Mouse (Mus musculus) CH12.LX (cell line): ENCODE data around the gene Fbxo3. TPM values are rescaled to one million over a fixed set of nuclear protein-coding genes. Genes with fewer than 3 reads are reported as not detected.
A peak's percentile ranks its signal among the peaks of the same experiment; 100 is the strongest.

Experiments
- DNase-seq: peaks from one replicate; pipeline ENCODE4 v3.0.0-alpha.2; 2013; ENCODE audit errors: extremely low read depth
- H3K27ac ChIP-seq: 2 replicates; pipeline ENCODE4 v1.5.1; 2012; ENCODE audit warnings: low read depth, mild to moderate bottlenecking, control low read depth, moderate library complexity; ENCODE audit not compliant: insufficient read depth
- H3K27me3 ChIP-seq: replicated peaks from 2 replicates; pipeline ENCODE3; 2012; ENCODE audit warnings: inconsistent platforms
- H3K36me3 ChIP-seq, 2 experiments: replicated peaks in 1 of 2; 2 replicates each; pipeline versions ENCODE3 to v1.6.1; 2012; ENCODE audit warnings: inconsistent platforms in 1 of 2, low read length in 1 of 2, mild to moderate bottlenecking in 1 of 2, mixed read lengths in 1 of 2, moderate library complexity in 1 of 2; ENCODE audit not compliant: control insufficient read depth in 1 of 2, insufficient read depth in 1 of 2
- H3K4me1 ChIP-seq, 2 experiments: 2 replicates each; pipeline ENCODE4 v1.6.1; 2012; ENCODE audit warnings: inconsistent platforms in 1 of 2, moderate library complexity in 1 of 2; ENCODE audit not compliant: insufficient read depth in 2 of 2, control insufficient read depth in 1 of 2
- H3K4me2 ChIP-seq: 2 replicates; pipeline ENCODE4 v1.6.1; 2012; ENCODE audit warnings: low read depth, mild to moderate bottlenecking, control low read depth; ENCODE audit not compliant: poor library complexity, insufficient read depth, severe bottlenecking
- H3K4me3 ChIP-seq, 3 experiments: fragments of 150-350 bp in 1 of 3; sonication (generic) in 1 of 3; replicated peaks in 1 of 3; 2 replicates each; pipeline versions ENCODE3 to v1.5.1; 2011 to 2012; ENCODE audit warnings: low read depth in 2 of 3, low read length in 2 of 3, mild to moderate bottlenecking in 2 of 3, moderate library complexity in 2 of 3, control low read depth in 1 of 3, improper control_type of control experiment in 1 of 3, inconsistent platforms in 1 of 3, mixed read lengths in 1 of 3; ENCODE audit not compliant: poor library complexity in 1 of 3
- H3K79me2 ChIP-seq: replicated peaks from 2 replicates; pipeline ENCODE4 v1.6.1; 2012; ENCODE audit warnings: mild to moderate bottlenecking, moderate library complexity; ENCODE audit not compliant: control insufficient read depth, poor library complexity, insufficient read depth, severe bottlenecking; ENCODE audit errors: extremely low read depth
- H3K9ac ChIP-seq: 2 replicates; pipeline ENCODE4 v1.6.1; 2012; ENCODE audit warnings: low read depth, mild to moderate bottlenecking, control low read depth, moderate library complexity; ENCODE audit not compliant: insufficient read depth
- H3K9me3 ChIP-seq: replicated peaks from 2 replicates; pipeline ENCODE3; 2012; ENCODE audit warnings: low read length, inconsistent platforms, mixed read lengths
- BHLHE40 ChIP-seq: IDR thresholded peaks from 2 replicates; pipeline ENCODE4 v1.6.1; 2011; ENCODE audit warnings: mild to moderate bottlenecking, low read depth, low read length, improper control_type of control experiment
- E2F4 ChIP-seq: IDR thresholded peaks from 2 replicates; pipeline ENCODE4 v1.6.1; 2011; ENCODE audit warnings: low read depth, low read length, improper control_type of control experiment; ENCODE audit not compliant: insufficient replicate concordance
- ELF1 ChIP-seq: IDR thresholded peaks from 2 replicates; pipeline ENCODE4 v1.6.1; 2014; ENCODE audit warnings: low read depth, mild to moderate bottlenecking, inconsistent platforms, low read length, improper control_type of control experiment
- EP300 ChIP-seq: IDR thresholded peaks from 2 replicates; pipeline ENCODE4 v1.6.1; 2011; ENCODE audit warnings: low read length, improper control_type of control experiment
- ETS1 ChIP-seq: conservative IDR thresholded peaks from 2 replicates; pipeline ENCODE4 v1.6.1; 2012; ENCODE audit warnings: low read depth, mild to moderate bottlenecking, inconsistent platforms, low read length, improper control_type of control experiment, moderate library complexity
- IRF4 ChIP-seq: IDR thresholded peaks from 2 replicates; pipeline ENCODE4 v1.6.1; 2014; ENCODE audit warnings: low read depth, mild to moderate bottlenecking, inconsistent platforms, low read length, improper control_type of control experiment
- JUN ChIP-seq: IDR thresholded peaks from 2 replicates; pipeline ENCODE4 v1.6.1; 2011; ENCODE audit warnings: low read depth, mild to moderate bottlenecking, low read length, improper control_type of control experiment, moderate library complexity; ENCODE audit not compliant: insufficient read depth
- JUND ChIP-seq: conservative IDR thresholded peaks from 2 replicates; pipeline ENCODE4 v1.6.1; 2011; ENCODE audit warnings: low read depth, low read length, improper control_type of control experiment
- MAFK ChIP-seq: IDR thresholded peaks from 2 replicates; pipeline ENCODE4 v1.6.1; 2011; ENCODE audit warnings: low read length, improper control_type of control experiment; ENCODE audit not compliant: insufficient replicate concordance
- MAX ChIP-seq: IDR thresholded peaks from 2 replicates; pipeline ENCODE4 v1.6.1; 2011; ENCODE audit warnings: low read length, improper control_type of control experiment
- MAZ ChIP-seq: IDR thresholded peaks from 2 replicates; pipeline ENCODE4 v1.6.1; 2012; ENCODE audit warnings: low read depth, mild to moderate bottlenecking, inconsistent platforms, low read length, improper control_type of control experiment, moderate library complexity
- MEF2A ChIP-seq: IDR thresholded peaks from 2 replicates; pipeline ENCODE4 v1.6.1; 2014; ENCODE audit warnings: low read depth, mild to moderate bottlenecking, inconsistent platforms, low read length, improper control_type of control experiment, borderline replicate concordance
- MXI1 ChIP-seq: IDR thresholded peaks from 2 replicates; pipeline ENCODE4 v1.6.1; 2011; ENCODE audit warnings: mild to moderate bottlenecking, low read depth, low read length, improper control_type of control experiment
- MYC ChIP-seq: IDR thresholded peaks from 2 replicates; pipeline ENCODE4 v1.6.1; 2011; ENCODE audit warnings: low read depth, mild to moderate bottlenecking, improper control_type of control experiment, low read length
- NRF1 ChIP-seq: IDR thresholded peaks from 2 replicates; pipeline ENCODE4 v1.6.1; 2014; ENCODE audit warnings: low read depth, mild to moderate bottlenecking, inconsistent platforms, low read length, improper control_type of control experiment, moderate library complexity
- POLR2A ChIP-seq: IDR thresholded peaks from 2 replicates; pipeline ENCODE4 v1.6.1; 2011; ENCODE audit warnings: low read depth, mild to moderate bottlenecking, improper control_type of control experiment, low read length
- POLR2AphosphoS2 ChIP-seq: IDR thresholded peaks from 2 replicates; pipeline ENCODE4 v1.6.1; 2011; ENCODE audit warnings: low read depth, low read length, improper control_type of control experiment
- RAD21 ChIP-seq: IDR thresholded peaks from 2 replicates; pipeline ENCODE4 v1.6.1; 2011; ENCODE audit warnings: low read depth, mild to moderate bottlenecking, low read length, improper control_type of control experiment, moderate library complexity
- SIN3A ChIP-seq: IDR thresholded peaks from 2 replicates; pipeline ENCODE4 v1.6.1; 2012; ENCODE audit warnings: low read length, improper control_type of control experiment, inconsistent platforms
- USF1 ChIP-seq: IDR thresholded peaks from 2 replicates; pipeline ENCODE4 v1.6.1; 2014; ENCODE audit warnings: low read depth, mild to moderate bottlenecking, inconsistent platforms, low read length, improper control_type of control experiment
- USF2 ChIP-seq: conservative IDR thresholded peaks from 2 replicates; pipeline ENCODE4 v1.6.1; 2011; ENCODE audit warnings: low read depth, low read length, improper control_type of control experiment
- ZNF384 ChIP-seq: IDR thresholded peaks from 2 replicates; pipeline ENCODE4 v1.6.1; 2012; ENCODE audit warnings: low read depth, low read length, improper control_type of control experiment, inconsistent platforms
- dilution Hi-C: fragments of 300-500 bp; cut with MboI; formaldehyde crosslinking; loops from 2 replicates; pipeline ENCODE4 v1.14.3; 2020; ENCODE audit warnings: low sequenced_read_pairs; ENCODE audit not compliant: extremely low pct_unique_long_range_greater_than_20kb, extremely low pct_ligation_motif_present
- in situ Hi-C: fragments of 300-500 bp; cut with MboI; formaldehyde crosslinking; loops from 3 replicates; pipeline ENCODE4 v1.14.3; 2019; ENCODE audit warnings: low sequenced_read_pairs, low pct_ligation_motif_present, low pct_unique_long_range_greater_than_20kb, mixed read lengths
- polyA plus RNA-seq: library from polyadenylated mRNA; unstranded; fragments of >175 nt; gene quantifications from 2 replicates; pipeline ENCODE4 v1.2.1, GENCODE M21; 2012; ENCODE audit warnings: low read depth; ENCODE audit not compliant: insufficient read length
- total RNA-seq, 2 experiments: library from RNA; depleted of rRNA; stranded (reverse); fragments of 300-350 nt in 1 of 2; fragments of >200 nt in 1 of 2; gene quantifications; 2 replicates each; pipeline ENCODE4 v1.2.3; 2012 to 2014

Fbxo3 gene
- total and polyA plus RNA-seq, 3 experiments, result 29.7 to 63.7 (median 38.4) TPM

GRCm38 (mm10) chr2:104029074-104029473 lies 1.6 kb downstream of the Fbxo3 start:
- dilution Hi-C loops (no loop called here), in situ Hi-C loops (loop anchor here (25.0 kb wide), 1 partner anchor 558 kb away; the partner anchor contains the start of gene Cstf3)
- Histone ChIP-seq H3K27me3 (peaks cover 3% of the 10 kb centered on the region), H3K4me3 (peak overlapping the region in 2 of 3 experiments; percentile 95 to 99)
- DNase-seq, result no peak
- TF ChIP-seq JUND (no peak), JUN (no peak), MAZ (no peak), USF1 (no peak), MAX (no peak), POLR2AphosphoS2 (no peak), POLR2A (no peak), E2F4 (no peak), ETS1 (no peak), NRF1 (no peak), USF2 (no peak), BHLHE40 (no peak), SIN3A (no peak), RAD21 (no peak)
- TF ChIP-seq, all 38 proteins: peak for 0
- Histone ChIP-seq H3K9ac (peak overlapping the region; percentile 82), H3K27ac (no peak overlapping the region), H3K36me3 (peaks cover 5 to 28% of the 10 kb centered on the region in 2 experiments), H3K9me3 (peaks cover under 1% of the 10 kb centered on the region), H3K79me2 (peaks cover 14% of the 10 kb centered on the region), H3K4me1 (peaks cover 3 to 27% of the 10 kb centered on the region in 2 experiments; a peak in 2 of 4 replicates), H3K4me2 (peak overlapping the region; percentile 96)

DNA sequence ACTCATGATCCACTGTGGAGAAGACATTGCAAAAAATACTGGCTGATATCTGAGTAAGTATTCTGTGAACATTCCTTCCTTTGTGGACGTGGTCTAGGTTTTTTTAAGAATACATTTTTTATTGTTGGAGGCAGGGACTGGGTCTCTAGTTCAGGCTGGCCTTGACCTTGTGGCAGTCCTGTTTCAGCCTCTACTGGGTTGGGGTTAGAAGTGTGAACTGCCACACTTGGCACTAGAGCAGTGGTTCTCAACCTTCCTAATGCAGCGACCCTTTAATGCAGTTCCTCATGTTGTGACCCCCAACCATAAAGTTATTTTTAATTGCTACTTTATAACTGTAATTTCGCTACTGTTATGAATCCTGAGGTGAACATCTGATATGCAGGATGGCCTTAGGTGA lies 2.9 kb downstream of the Fbxo3 start:
- H3K79me2 ChIP-seq, result peaks cover 14% of the 10 kb centered on the region
- H3K27me3 ChIP-seq, result peaks cover 2% of the 10 kb centered on the region
- peaks cover 8 to 39% of the 10 kb centered on the region in 2 experiments for H3K36me3 ChIP-seq
- peaks cover 3 to 27% of the 10 kb centered on the region in 2 experiments; a peak in 2 of 4 replicates for H3K4me1 ChIP-seq
- no peak overlapping the region for H3K9ac ChIP-seq
- no peak overlapping the region for H3K27ac ChIP-seq
- in situ Hi-C loops (loop anchor here (25.0 kb wide), 1 partner anchor 557 kb away; the partner anchor contains the start of gene Cstf3), dilution Hi-C loops (no loop called here)
- DNase-seq, result no peak
- no peaks in the 10 kb centered on the region for H3K9me3 ChIP-seq
- no peak overlapping the region for H3K4me2 ChIP-seq
- H3K4me3 ChIP-seq, result no peak overlapping the region
- no peak for TF ChIP-seq ELF1
- TF ChIP-seq MEF2A, result no peak
- no peak for TF ChIP-seq SIN3A
- no peak for TF ChIP-seq E2F4
- TF ChIP-seq MXI1, result no peak
- TF ChIP-seq ZNF384, result no peak
- TF ChIP-seq POLR2A, result no peak
- no peak for TF ChIP-seq USF1
- no peak for TF ChIP-seq ETS1
- no peak for TF ChIP-seq IRF4
- no peak for TF ChIP-seq RAD21
- TF ChIP-seq MAFK, result no peak
- TF ChIP-seq EP300, result no peak
- no peak for TF ChIP-seq MYC
- TF ChIP-seq JUN, result no peak
- TF ChIP-seq USF2, result no peak
